Mouse (Mus musculus): Measurements from ENCODE around the gene Hsdl1.

DNA sequence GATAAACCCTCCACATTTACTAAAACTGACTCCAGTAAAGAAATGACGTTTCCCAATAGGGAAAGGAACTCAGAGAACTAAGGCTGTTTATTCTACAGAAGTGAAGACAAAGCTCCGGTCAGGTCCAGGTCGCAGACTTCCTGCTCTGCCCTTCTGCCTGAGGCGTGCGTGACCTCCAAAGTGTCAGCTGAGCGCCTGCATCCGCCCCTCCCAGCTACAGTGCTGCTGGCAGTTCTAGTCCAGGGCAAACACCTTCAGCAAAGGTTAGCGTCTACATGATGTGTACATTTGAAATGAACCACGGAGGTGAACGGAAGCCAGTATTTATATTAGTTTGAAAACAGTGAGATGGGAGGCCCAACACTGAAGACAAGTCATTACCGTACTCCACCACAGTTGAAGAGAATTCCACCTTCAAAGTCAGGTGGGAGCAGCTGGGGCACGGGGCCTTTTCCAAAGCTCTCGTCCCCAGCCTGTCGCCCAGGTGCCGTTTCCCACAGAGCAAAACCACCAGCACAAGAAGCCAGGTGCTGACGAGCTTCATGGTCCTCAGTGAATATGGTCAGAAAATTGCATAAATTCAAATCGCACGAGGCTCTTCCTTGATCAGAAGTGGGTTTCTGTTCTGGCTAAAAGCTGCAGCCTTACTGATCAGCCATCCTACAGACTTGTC lies 27.8 kb downstream of the Hsdl1 start:
- no peak for TF ChIP-seq CTCF (IDR thresholded peaks at IDR 0.05; ENCODE audit: low read depth)
- TF ChIP-seq EP300 (IDR thresholded peaks at IDR 0.05; ENCODE audit: low read depth): no peak

All from liver, embryonic 14.5 days (tissue).